Mouse (Mus musculus) forebrain, embryonic 11.5 days (tissue): ENCODE data around the gene Afap1. TPM values are rescaled to one million over a fixed set of nuclear protein-coding genes. Genes with fewer than 3 reads are reported as not detected.

ENCODE experiments used
- ATAC-seq: fragments of 200-750 bp; cut with Nextera tagmentation; replicated peaks from 2 replicates; pipeline ENCODE4 v1.8.0; 2017; ENCODE audit warnings: moderate TSS enrichment; ENCODE audit not compliant: low FRiP score
- DNase-seq: peaks from one replicate; pipeline ENCODE4 v3.0.0-alpha.2; 2017; ENCODE audit warnings: low spot score
- H3K27ac ChIP-seq: fragments of 300-500 bp; sonication (generic); 2 replicates; pipeline ENCODE4 v1.5.1; 2014; ENCODE audit warnings: low read depth, low read length
- H3K27me3 ChIP-seq: fragments of 300-500 bp; sonication (generic); 2 replicates; pipeline ENCODE4 v1.6.1; 2014; ENCODE audit warnings: mild to moderate bottlenecking, low read length, mixed read lengths; ENCODE audit not compliant: control insufficient read depth, insufficient read depth
- H3K36me3 ChIP-seq: fragments of 300-500 bp; sonication (generic); 2 replicates; pipeline ENCODE4 v1.6.1; 2014; ENCODE audit warnings: mild to moderate bottlenecking, low read length, moderate library complexity, mixed read lengths; ENCODE audit not compliant: control insufficient read depth, insufficient read depth
- H3K4me1 ChIP-seq: fragments of 300-500 bp; sonication (generic); replicated peaks from 2 replicates; pipeline ENCODE4 v1.6.1; 2014; ENCODE audit warnings: low read length, mixed read lengths; ENCODE audit not compliant: control insufficient read depth, insufficient read depth
- H3K4me2 ChIP-seq: fragments of 300-500 bp; sonication (generic); 2 replicates; pipeline ENCODE4 v1.6.1; 2014; ENCODE audit warnings: low read depth, mild to moderate bottlenecking, low read length, moderate library complexity, mixed read lengths; ENCODE audit not compliant: severe bottlenecking
- H3K4me3 ChIP-seq: fragments of 300-500 bp; sonication (generic); 2 replicates; pipeline ENCODE4 v1.5.1; 2014; ENCODE audit warnings: low read depth, low read length
- H3K9ac ChIP-seq: fragments of 300-500 bp; sonication (generic); 2 replicates; pipeline ENCODE4 v1.6.1; 2014; ENCODE audit warnings: low read length
- H3K9me3 ChIP-seq: fragments of 300-500 bp; sonication (generic); 2 replicates; pipeline ENCODE4 v1.6.1; 2016; ENCODE audit warnings: low read length, mixed read lengths; ENCODE audit not compliant: control insufficient read depth
- WGBS: fragments of 180-500 bp; shearing (Covaris S2); extraction: QIAGEN DNeasy Blood & Tissue Kit; methylation state at CpG from one replicate; pipeline ENCODE4 v1.1.7; 2014; 5-methylcytosine and 5-hydroxymethylcytosine counted together
- polyA plus RNA-seq: library from polyadenylated mRNA; unstranded; fragments of >200 nt; fragmentation: Nextera tagmentation; extraction: Ambion mirVana; gene quantifications from 2 replicates; pipeline ENCODE4 v1.2.1, GENCODE M21; 2014

The Afap1 gene
- polyA plus RNA-seq, 1 experiment from 2014 or later, result 32.5 TPM

GRCm38 (mm10) chr5:35898994-35899393 is 5.9 kb downstream of the Afap1 start:
- H3K9ac ChIP-seq, result no peak overlapping the region
- no peaks in the 10 kb centered on the region for H3K9me3 ChIP-seq
- DNase-seq (no peak), ATAC-seq (no peak)
- H3K4me1 ChIP-seq, result peaks cover 10% of the 10 kb centered on the region; the same call in 1 of the 2 replicates
- H3K27ac ChIP-seq, result no peak overlapping the region
- no peaks in the 10 kb centered on the region for H3K36me3 ChIP-seq
- 85% methylated on average over 3 of the region's 3 CpGs for WGBS
- H3K4me2 ChIP-seq, result no peak overlapping the region
- no peaks in the 10 kb centered on the region for H3K27me3 ChIP-seq
- H3K4me3 ChIP-seq, result no peak overlapping the region

- DNase-seq (no peak), ATAC-seq (no peak)
- Histone ChIP-seq H3K27me3 (no peaks in the 10 kb centered on the region), H3K4me2 (no peak overlapping the region), H3K36me3 (no peaks in the 10 kb centered on the region), H3K4me1 (peaks cover 5% of the 10 kb centered on the region; the same call in 1 of the 2 replicates), H3K4me3 (no peak overlapping the region), H3K9ac (no peak overlapping the region), H3K27ac (no peak overlapping the region), H3K9me3 (no peaks in the 10 kb centered on the region)
- 32% methylated on average over 9 of the region's 10 CpGs for WGBS
These were observed 7.5 kb downstream of the Afap1 start for GRCm38 (mm10) chr5:35900401-35901225.

GRCm38 (mm10) chr5:35901226-35901809 is 8.2 kb downstream of the Afap1 start:
- no peak overlapping the region for H3K27ac ChIP-seq
- no peak overlapping the region for H3K9ac ChIP-seq
- ATAC-seq (no peak), DNase-seq (no peak)
- H3K4me3 ChIP-seq, result no peak overlapping the region
- H3K36me3 ChIP-seq, result no peaks in the 10 kb centered on the region
- no peaks in the 10 kb centered on the region for H3K27me3 ChIP-seq
- WGBS, result 51% methylated on average over 12 of the region's 12 CpGs
- H3K4me1 ChIP-seq, result peaks cover 5% of the 10 kb centered on the region; the same call in 1 of the 2 replicates
- H3K4me2 ChIP-seq, result no peak overlapping the region
- H3K9me3 ChIP-seq, result no peaks in the 10 kb centered on the region

- no peak overlapping the region for H3K27ac ChIP-seq
- no peak for ATAC-seq
These were observed 10.3 kb downstream of the Afap1 start for GRCm38 (mm10) chr5:35903456-35903855.

GRCm38 (mm10) chr5:35905283-35905682 is 12.2 kb downstream of the Afap1 start:
- no peaks in the 10 kb centered on the region for H3K9me3 ChIP-seq
- H3K36me3 ChIP-seq, result no peaks in the 10 kb centered on the region
- no peak for ATAC-seq
- no peak overlapping the region for H3K4me2 ChIP-seq
- no peaks in the 10 kb centered on the region for H3K27me3 ChIP-seq
- WGBS, result 77% methylated on average over 8 of the region's 8 CpGs
- no peak overlapping the region for H3K27ac ChIP-seq
- DNase-seq, result no peak
- H3K4me3 ChIP-seq, result no peak overlapping the region
- H3K9ac ChIP-seq, result no peak overlapping the region
- peaks cover 5% of the 10 kb centered on the region; the same call in 1 of the 2 replicates for H3K4me1 ChIP-seq

More at GRCm38 (mm10) chr5:35903456-35903855, 10.3 kb downstream of the Afap1 start:
- DNase-seq, result no peak
- H3K4me2 ChIP-seq, result no peak overlapping the region
- no peaks in the 10 kb centered on the region for H3K36me3 ChIP-seq
- 80% methylated on average over 8 of the region's 8 CpGs for WGBS
- no peaks in the 10 kb centered on the region for H3K9me3 ChIP-seq
- no peak overlapping the region for H3K4me3 ChIP-seq
- peaks cover 6% of the 10 kb centered on the region; the same call in 1 of the 2 replicates for H3K4me1 ChIP-seq
- no peak overlapping the region for H3K9ac ChIP-seq
- H3K27me3 ChIP-seq, result no peaks in the 10 kb centered on the region

- WGBS, result 84% methylated on average over 4 of the region's 4 CpGs
- Histone ChIP-seq H3K9ac (no peak overlapping the region), H3K36me3 (no peaks in the 10 kb centered on the region), H3K27me3 (no peaks in the 10 kb centered on the region), H3K9me3 (no peaks in the 10 kb centered on the region), H3K4me2 (no peak overlapping the region), H3K4me3 (no peak overlapping the region), H3K27ac (no peak overlapping the region), H3K4me1 (0 out of 2 replicates have a peak, but pooled peaks cover 3% of the 10 kb centered on the region)
- DNase-seq, result no peak
- no peak for ATAC-seq
These were observed 14.0 kb downstream of the Afap1 start for GRCm38 (mm10) chr5:35907090-35907489.

- Histone ChIP-seq H3K4me3 (no peak overlapping the region), H3K27me3 (no peaks in the 10 kb centered on the region), H3K4me1 (0 out of 2 replicates have a peak, but pooled peaks cover 3% of the 10 kb centered on the region), H3K9ac (no peak overlapping the region), H3K4me2 (no peak overlapping the region), H3K27ac (no peak overlapping the region), H3K9me3 (no peaks in the 10 kb centered on the region), H3K36me3 (no peaks in the 10 kb centered on the region)
- 60% methylated on average over 15 of the region's 15 CpGs for WGBS
- DNase-seq (no peak), ATAC-seq (no peak)
These were observed 14.7 kb downstream of the Afap1 start for GRCm38 (mm10) chr5:35907633-35908426.

GRCm38 (mm10) chr5:35908626-35909443 is 15.7 kb downstream of the Afap1 start:
- 84% methylated on average over 13 of the region's 13 CpGs for WGBS
- ATAC-seq, result no peak

More at GRCm38 (mm10) chr5:35908626-35909443, 15.7 kb downstream of the Afap1 start:
- Histone ChIP-seq H3K27me3 (no peaks in the 10 kb centered on the region), H3K4me3 (no peak overlapping the region), H3K27ac (no peak overlapping the region), H3K36me3 (no peaks in the 10 kb centered on the region), H3K4me2 (no peak overlapping the region), H3K9ac (no peak overlapping the region), H3K4me1 (0 out of 2 replicates have a peak, but pooled peaks cover 3% of the 10 kb centered on the region), H3K9me3 (no peaks in the 10 kb centered on the region)
- DNase-seq, result no peak
